Mouse (Mus musculus): ENCODE measurements around the gene Fbxo44.

GRCm38 (mm10) chr4:148120555-148120954 lies 39.7 kb downstream of the Fbxo44 start:
- TF ChIP-seq MYOG (IDR thresholded peaks at IDR 0.05; ENCODE audit: control insufficient read depth in 1 of 3, insufficient read depth in 1 of 3, insufficient read length in 2 of 3, low read depth in 2 of 3) (no peak), MAX (IDR thresholded peaks at IDR 0.05; ENCODE audit: low read depth) (no peak), POLR2A (IDR thresholded peaks at IDR 0.05; ENCODE audit: insufficient read length, low read depth) (no peak)

Measured in myocyte (in vitro differentiated cells).